Mouse (Mus musculus) monocyte, adult 2 months (primary cell): ENCODE data around the gene Tmem106c.

Experiments
- DNase-seq, 2 experiments: peaks; one replicate each; pipeline ENCODE4 v3.0.0; 2022; ENCODE audit warnings: low spot score in 2 of 2, low read depth in 1 of 2

Gene Tmem106c

DNA sequence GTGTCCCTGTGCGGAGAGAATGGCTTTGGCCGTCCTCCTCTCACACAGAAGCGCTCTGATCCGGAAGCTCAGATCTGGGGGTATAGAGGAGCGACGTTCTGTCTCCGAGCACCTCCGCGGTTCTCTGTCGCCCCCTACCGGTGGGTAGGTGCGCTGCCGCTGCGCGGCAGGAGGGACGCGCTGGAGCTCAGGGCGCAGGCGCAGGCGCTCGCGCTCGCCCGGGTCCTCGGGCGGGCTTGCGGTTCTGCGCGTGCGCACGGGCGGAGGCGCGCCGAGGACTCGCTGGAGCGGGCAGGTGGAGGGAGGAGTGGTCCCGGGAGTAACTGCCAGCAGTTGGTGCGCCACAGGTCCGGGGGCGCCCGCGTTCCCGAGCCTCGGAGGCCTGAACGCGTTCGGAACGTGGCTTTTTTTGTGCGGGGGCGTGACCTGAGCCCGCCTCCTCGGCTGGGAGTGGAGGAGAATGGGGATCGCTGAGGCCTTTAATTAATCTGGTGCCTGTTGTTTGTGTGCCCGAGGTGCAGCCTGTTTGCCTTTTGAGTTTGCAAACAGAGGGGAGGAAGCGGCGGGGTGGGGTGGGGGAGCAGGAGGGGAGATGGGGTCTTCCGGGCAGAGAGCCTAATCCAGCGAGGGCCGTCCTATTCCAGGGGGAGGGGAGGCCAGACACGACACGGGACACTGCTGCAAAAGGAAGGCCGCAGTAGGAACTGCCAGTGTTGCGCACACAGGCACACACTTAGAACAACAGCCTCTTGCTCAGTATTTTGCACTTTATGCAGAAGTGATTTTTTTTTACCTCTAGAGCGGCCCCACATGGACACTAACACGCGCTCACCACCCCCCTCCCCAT, at the start of gene Tmem106c:
Tmem106c (plus strand) TSS at position 212 of the 847 bp plus-strand sequence.
- DNase-seq = peak; percentile 58 to 86

DNA sequence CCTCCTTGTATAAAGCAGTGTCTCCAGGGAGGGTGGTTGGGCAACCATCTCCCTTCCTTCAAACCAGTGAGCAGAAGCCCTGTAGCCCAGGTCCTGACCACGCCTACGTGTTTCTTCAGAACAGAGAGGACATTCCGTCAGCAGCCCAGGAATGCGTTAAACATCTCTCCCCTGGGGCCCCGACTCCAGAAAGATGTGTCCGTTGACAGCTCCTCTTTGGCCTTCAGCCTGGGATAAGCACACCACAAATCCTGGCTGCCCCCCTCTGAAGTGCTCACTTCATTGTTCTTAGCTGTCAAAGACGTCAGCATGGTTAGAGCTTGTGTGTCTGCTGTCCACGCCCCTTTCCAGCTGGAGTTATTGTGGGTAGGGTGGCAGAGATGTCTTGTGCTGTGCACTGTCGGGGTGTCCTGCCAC, 49.7 kb upstream of the Tmem106c start:
- no peak for DNase-seq

DNA sequence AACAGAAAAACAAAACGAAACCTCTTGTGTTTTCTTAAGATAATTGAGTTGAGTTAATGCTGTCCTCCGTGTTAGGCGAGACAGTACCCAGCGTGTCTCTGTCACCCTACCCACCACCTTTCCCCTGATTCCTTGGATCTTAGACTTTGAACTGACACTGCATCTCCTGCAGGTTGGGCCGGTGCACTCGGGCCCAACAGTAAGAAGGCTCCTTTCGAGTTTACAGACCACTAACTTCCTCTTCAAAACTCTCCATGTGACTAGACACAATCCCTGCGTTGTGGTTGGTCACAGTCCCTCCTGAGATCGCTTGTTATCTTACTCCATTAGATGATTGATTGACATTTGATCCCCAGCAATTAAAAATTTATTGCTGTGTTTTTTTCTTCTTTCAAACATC, 46.0 kb upstream of the Tmem106c start:
- no peak for DNase-seq

DNA sequence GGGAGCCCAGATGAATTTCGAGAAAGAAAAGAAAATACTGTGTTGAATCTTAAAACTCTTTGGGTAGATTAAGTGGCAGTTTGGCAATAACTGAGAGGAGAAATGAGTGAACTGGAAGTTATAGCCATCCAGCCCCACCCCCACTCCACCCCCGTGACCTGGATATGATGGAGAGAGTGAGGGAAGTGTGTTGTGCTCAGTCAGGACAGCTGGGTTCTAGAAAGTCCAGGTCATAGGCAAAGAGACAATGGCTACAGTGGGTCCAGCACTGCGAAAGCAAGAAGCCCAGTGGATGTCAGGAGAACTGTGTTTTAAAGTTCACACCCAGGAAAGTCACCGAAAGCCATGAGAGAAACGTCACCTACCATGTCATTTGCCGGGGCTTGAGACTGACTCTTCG, 44.8 kb upstream of the Tmem106c start:
- DNase-seq = no peak

DNA sequence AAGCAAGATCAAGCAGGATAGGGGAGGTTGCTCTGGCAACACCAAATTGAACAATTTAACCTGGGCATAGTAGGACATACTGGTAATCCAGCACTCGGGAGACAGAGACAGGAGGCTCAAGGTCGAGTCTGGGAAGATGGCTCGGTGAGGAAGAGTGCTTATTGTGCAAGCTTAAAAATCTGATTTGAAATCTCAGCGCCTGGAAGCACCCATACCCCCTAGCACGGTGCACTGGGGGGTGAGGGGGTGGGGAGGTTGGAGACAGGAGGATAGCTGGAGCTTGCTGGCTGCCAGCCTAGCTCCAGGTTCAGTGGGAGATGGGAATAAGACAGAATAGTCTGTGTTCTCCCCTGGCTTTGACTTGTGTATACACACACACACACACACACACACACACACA, 43.7 kb upstream of the Tmem106c start:
- DNase-seq = no peak

DNA sequence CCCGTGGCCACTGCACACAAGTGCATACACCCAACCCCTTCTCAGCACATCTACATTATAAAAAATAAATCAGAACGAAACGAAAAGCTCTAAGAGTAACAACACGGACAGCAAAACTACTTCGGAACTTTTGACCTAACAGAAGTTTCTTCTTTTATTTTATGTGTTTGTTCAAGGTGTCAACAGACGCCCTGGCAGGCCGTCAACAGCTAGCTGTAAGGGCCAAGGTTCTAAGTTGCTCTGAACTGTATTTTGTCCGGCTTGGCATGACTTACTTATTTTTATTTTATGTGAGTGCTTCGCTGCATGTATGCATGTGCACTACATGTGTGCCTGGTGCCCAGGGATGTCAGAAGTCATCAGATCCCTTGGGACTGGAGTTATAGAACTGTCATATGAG, 42.2 kb upstream of the Tmem106c start:
- DNase-seq = no peak

DNA sequence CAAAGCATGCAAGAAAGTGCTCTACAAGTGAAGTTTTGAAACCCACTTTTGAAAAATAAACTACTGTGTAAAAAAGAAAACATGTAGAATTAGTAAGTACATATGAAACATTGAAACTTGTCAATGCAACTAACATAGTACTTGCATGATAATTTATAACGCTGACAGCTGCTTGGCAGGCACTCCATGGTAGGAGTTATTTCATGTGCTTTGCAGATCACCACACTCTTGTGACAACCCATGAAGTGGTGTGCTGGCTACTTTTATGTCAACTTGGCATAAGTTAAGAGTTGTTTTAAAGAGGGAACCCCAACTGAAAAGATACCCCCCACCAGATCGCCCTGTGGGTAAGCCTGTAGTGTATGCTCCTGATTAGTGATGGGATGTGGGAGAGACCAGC, 41.6 kb upstream of the Tmem106c start:
- no peak for DNase-seq

DNA sequence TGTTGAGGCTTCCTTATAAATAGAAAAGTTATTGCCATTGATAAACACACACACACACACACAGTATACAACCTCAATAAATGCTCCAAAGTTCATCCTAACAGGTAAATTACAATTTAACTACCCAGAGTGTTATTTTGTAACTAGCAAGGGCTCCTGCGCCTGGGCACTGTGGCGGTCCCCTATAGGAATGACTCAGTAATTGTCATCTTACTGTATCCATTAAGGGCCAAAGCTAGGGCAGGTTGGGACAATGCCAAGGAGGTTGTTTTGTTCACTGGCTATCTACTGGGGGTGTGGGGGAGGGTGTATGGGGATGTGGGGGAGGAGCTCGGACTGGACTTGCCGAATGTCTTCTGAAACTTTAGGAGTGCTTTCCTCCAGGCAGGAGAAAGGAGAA, 37.0 kb upstream of the Tmem106c start:
- DNase-seq = no peak

DNA sequence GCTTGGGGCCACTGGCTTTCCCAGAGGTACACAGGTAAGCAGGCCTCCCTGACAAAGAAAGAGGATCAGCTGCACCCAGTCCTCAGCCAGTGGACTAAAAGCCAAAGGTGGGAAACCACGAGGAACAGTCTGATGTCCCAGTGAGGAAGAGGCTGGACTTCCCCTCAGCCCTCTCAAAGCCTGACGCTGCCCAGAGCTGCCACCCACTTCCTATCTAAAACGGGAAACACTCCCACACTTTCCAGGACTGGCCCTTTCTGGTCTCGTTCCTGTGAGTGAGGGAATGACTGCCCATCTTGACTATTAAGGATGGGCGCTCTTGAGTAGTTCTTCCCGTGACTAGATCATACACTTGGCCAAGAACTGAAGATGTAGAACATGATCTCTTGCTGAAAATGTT, 36.2 kb upstream of the Tmem106c start:
- peak in 1 of 2 experiments; percentile 18 for DNase-seq

DNA sequence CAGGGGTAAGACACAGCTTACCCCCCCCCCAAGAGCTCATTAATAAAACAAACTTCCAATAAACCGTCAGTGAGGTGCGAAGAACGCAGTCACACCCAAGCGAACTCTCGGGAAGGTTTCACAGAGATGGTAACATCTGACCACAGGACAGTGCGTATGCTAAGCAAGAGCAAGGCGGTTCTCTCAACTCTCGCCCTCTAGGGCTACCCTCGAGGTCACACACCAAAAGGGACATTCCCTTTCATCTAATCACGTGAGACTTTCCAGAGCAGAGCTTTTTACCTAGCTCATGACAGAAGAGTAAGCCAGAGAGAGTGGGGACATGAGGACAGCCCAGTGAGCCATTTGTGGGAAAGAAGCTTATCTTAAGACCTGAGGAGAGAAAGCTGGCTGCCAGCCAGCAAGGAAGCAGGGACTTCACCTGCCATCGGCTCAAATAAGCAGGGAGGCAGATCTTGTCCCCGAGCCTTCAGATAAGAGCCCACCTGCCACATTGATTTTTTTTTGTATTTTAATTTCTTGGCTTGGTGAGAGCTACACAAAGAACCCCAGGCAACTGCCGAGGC, 34.7 kb upstream of the Tmem106c start:
- no peak for DNase-seq

DNA sequence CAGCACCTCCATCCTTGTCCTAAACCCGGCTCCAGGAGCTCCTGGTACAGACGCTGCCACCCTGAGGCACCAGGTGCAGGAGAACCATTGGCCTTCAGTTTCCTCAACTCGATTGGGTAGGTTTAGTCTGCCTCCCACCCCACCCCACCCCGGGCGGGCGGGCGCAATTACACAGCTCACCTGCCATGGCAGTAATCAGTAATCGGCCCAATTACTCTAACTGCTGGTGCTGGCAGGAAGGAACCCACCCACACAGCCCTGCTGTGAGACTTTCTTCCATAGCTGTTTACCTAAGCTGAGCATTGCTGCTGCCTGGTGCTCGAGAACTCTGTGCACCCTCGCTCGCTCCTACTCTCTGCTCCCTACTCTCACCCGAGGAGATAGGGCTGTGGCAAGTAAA, 31.6 kb upstream of the Tmem106c start:
- no peak for DNase-seq

DNA sequence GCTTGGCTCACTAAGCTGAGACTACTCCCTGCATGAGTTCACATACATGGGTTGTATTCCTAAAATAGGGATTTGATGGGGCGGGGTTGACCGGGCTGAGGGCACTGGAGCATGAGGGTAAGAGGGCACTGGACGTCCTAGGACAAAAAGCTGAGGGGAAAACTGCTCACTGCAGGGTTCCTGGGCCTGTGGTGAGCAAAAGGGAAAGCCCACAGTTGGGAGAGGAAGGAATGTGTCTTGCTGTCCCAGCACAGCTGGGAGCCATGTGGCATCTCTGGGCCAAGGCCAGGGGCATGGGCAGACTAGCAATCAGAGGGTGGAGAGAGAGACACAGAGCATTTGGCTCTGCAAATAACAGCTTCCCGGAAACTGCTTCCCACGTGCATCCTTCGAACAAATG, 25.4 kb upstream of the Tmem106c start:
- no peak for DNase-seq

DNA sequence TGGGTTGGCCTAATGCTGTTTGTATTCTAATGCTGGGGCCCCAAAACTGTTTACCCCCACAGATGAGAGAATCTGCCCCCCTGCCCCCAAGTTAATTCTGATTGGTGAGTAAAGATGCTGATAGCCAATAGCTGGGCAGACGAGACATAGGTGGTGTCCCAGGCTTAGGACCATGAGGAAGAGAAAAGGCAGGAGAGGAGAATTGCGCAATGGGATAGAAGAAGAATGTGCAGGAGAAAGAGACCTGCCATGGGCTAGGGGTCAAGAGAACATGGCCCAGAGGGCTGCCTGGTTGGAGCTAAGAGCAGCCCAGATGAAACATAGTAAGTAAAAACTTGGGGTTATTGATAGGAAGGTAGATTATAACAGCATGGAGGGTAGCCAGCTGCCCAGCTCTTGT, 23.9 kb upstream of the Tmem106c start:
- DNase-seq = no peak

DNA sequence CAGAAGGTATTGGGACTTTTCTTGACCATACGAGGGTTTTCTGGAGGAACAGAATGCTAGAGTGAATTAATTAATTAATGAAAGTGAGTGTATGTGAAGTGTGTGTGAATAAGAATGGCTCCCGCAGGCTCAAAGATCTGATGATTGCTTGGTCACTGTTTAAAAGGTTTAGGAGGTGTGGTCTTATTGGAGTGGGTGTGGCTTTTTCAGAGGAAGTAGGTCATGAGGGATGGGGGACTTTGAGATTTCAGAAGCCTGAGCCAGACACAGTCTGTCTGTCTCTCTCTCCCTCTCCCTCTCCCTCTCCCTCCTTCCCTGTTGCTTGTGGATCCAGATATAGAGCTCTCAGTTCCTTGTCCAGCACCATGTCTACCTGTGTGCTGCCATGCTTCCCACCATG, 22.7 kb upstream of the Tmem106c start:
- no peak for DNase-seq

DNA sequence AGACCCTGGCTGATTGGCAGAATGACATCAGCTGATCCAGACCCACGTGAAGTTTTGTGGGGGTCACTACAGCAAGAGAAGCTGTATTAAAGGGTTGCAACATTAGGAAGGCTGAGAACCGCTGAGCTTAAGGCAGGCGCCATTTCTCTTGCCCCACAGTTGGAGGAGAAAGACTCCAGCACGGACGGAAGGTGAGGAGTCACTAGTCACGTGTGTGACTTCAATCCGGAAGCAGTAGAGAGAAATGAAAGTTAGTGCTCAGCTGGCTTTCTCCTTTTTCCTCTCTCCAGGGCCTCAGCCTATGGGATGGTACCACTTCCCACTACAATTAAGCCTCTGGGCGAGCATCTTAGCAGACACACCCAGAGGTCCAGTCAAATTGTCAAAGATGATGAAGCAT, 21.5 kb upstream of the Tmem106c start:
- no peak for DNase-seq

DNA sequence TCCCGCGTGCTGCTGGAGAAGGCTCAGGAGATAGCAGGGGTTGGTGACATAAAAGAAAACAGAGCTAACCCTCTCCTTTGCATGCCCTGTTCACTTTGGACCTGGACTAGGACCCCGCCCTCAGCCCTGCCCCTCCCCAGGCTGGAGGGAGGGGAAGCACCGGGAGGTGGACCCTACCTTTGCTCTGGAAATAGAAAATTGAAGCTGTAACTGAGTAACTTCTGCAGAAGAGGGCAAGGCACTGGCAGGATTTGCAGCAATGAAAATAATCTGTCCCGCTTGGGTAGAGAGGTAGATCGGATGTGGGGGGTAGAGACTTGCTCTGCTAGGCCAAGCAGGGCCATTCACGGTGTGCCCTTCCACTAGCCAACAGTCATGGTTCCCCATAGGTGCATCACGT, 20.6 kb upstream of the Tmem106c start:
- no peak for DNase-seq

DNA sequence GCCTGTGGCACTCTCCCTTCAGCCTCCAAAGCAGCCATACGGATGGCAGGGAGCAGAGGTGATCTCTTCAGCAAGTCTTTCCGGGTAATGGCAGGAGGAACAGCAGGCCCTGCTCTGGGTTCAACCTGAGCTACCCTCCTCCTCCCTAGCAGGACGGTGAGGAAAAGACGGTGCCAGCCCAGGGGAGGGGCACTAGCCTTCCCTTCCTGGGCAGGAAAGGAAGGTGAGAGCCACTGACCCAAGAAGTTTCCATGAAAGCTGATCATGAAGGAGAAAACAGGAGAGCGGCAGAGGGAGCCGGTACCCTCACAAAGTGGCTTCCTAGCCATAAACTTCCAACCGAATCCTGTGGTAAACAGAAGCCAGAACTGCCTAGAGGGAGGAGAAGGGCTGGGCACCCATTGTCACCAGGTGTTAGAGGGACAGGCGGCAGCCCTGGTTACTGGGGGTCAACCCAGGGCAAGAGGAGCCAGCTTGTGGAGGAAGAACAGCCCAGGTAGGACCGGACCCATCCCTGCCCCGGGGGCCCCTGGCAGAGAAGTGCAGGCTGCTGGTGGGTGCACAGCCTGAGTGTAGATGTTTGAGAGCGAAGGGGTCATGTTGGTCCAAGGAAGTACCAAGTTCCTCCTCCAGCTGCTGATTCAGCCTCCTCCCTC, 19.0 kb upstream of the Tmem106c start:
- DNase-seq = no peak

DNA sequence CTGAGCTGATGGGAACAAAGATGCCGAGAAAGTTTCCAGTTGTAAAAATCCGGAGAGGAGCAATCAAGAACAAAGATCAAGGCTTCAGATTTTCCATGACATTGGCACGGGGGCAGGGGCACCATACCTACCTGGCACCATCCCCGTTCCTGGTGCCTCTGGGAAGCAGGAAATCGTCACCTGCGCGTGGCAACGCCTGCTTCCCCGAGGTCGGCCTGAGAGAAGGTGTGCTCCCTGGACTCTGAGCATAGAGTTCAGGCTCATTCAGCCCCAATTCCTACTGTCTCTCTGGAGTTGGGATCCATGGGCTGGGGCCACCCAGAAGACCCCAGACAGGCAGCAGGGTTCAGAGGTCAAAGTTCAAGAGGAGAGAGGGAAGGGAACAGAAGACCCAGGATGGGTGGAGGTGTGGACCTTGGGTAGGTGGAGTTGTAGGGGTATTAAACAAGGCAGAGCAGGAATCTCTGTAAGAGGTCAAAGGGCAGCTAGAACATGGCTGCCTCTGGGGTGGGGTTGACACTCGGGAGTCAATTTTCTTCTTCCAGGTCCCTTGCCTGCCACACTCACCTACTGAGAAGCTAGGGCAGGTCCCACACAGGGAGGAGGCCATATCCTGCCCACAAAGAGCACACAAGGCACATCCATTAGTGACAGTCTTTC, 18.2 kb upstream of the Tmem106c start:
- no peak for DNase-seq

DNA sequence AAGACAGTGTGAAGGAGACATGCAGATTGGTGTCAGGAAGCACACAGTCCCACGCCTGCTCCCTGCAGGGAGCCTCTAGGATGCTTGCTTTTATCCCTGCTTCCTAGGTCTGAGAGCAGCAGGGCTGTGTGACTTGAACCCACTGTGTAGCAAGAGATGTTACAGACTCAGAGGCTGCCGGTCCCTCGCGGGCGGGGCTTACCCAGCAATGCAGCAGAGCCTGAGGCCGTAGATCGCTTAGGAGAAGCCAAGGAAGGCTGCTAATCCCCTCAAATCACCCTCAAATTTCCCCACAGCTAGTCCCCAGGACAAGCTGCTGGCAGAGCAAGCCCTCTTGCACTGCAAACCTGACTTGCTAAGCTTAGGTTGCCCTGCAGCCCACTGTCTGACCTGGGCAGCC, 15.3 kb upstream of the Tmem106c start:
- DNase-seq = no peak

DNA sequence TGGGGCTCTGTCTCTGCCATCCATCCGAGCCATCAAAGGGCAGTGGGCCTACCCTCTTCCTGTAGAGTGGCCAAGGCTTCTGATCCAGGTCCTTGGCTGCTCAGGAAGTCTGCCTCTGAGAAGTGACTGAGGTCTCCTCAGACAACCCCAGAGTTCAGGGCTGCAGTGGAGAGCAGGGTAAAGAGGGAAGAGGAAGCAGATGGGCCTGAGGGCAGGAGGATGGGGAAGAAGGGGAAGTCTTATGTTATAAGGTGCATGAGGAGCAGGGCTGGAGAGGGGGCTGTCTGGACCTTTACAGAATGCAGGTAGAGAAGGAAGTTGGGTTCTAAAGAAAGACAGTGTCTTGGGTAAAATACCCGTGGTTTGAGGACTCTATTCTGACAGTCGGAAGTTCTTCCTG, 14.3 kb upstream of the Tmem106c start:
- DNase-seq = no peak

DNA sequence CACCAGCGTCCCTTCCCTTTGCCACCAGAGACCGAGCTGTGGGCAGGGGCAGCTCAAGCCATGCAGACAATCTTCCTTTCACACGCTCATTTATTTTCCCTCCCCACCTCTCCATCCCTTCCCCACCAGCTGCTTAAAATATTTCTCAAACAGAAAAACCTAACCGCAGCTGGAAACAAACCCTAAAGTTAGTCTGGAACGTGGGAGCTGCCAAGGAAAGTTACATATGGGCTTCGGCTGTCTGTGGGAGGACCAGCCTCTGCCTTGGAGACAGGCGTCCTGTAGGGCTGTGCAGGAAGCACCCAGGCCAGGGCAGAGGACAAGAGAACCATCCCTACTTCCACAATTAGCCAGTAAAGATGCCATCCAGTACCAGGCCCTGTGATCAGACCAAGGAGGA, 13.8 kb upstream of the Tmem106c start:
- DNase-seq = no peak
